Mouse (Mus musculus) forebrain, embryonic 16.5 days (tissue): ENCODE measurements around the gene Pdcl2. TPM values are rescaled to one million over a fixed set of nuclear protein-coding genes. Genes with fewer than 3 reads are reported as not detected.

ENCODE experiments used
- ATAC-seq: fragments of 200-750 bp; cut with Nextera tagmentation; 2 replicates; pipeline ENCODE4 v1.8.0; 2017; ENCODE audit warnings: mild to moderate bottlenecking, moderate library complexity
- H3K27ac ChIP-seq: fragments of 300-500 bp; sonication (generic); 2 replicates; pipeline ENCODE4 v1.5.1; 2014; ENCODE audit warnings: low read length, control low read depth
- H3K27me3 ChIP-seq: fragments of 300-500 bp; sonication (generic); replicated peaks from 2 replicates; pipeline ENCODE4 v1.6.1; 2014; ENCODE audit warnings: low read length; ENCODE audit not compliant: control insufficient read depth, insufficient read depth
- H3K36me3 ChIP-seq: fragments of 300-500 bp; sonication (generic); 2 replicates; pipeline ENCODE4 v1.6.1; 2014; ENCODE audit not compliant: control insufficient read depth, insufficient read depth
- H3K4me1 ChIP-seq: fragments of 300-500 bp; sonication (generic); replicated peaks from 2 replicates; pipeline ENCODE4 v1.6.1; 2014; ENCODE audit warnings: low read length; ENCODE audit not compliant: control insufficient read depth, insufficient read depth
- H3K4me2 ChIP-seq: fragments of 300-500 bp; sonication (generic); 2 replicates; pipeline ENCODE4 v1.6.1; 2014; ENCODE audit warnings: mild to moderate bottlenecking, low read length, control low read depth
- H3K4me3 ChIP-seq: fragments of 300-500 bp; sonication (generic); replicated peaks from 2 replicates; pipeline ENCODE4 v1.5.1; 2014; ENCODE audit warnings: mild to moderate bottlenecking, low read length, control low read depth
- H3K9ac ChIP-seq: fragments of 300-500 bp; sonication (generic); replicated peaks from 2 replicates; pipeline ENCODE4 v1.6.1; 2014; ENCODE audit warnings: low read depth, low read length, control low read depth
- H3K9me3 ChIP-seq: fragments of 300-500 bp; sonication (generic); 2 replicates; pipeline ENCODE4 v1.6.1; 2016; ENCODE audit warnings: low read length; ENCODE audit not compliant: control insufficient read depth
- WGBS: fragments of 180-500 bp; shearing (Covaris S2); extraction: QIAGEN DNeasy Blood & Tissue Kit; methylation state at CpG from one replicate; pipeline ENCODE4 v1.1.7; 2014; 5-methylcytosine and 5-hydroxymethylcytosine counted together
- polyA plus RNA-seq: library from polyadenylated mRNA; unstranded; fragments of >200 nt; fragmentation: Nextera tagmentation; extraction: Ambion mirVana; gene quantifications from 2 replicates; pipeline ENCODE4 v1.2.1, GENCODE M21; 2015

The Pdcl2 gene
- polyA plus RNA-seq, 1 experiment from 2014 or later, result not detected

DNA sequence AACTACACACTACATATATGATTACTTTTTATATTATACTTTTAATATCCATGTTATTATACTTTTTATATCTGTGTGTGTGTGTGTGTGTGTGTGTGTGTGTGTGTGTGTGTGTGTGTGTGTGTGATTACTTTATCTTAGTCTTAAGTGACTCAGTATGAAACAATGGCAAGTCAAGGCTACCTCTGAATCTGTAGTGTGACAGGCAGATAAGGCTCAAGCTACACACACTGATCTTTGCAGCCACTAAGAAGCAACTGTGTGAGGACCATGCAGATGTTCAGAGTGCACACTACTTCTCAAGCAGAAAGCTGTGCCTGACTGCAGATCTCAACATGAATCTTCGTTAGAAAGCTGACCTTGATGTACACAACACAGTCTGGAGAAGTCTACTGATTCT, 47.1 kb downstream of the Pdcl2 start:
- ATAC-seq, result no peak

GRCm38 (mm10) chr5:76274977-76275376, 56.0 kb downstream of the Pdcl2 start:
- Histone ChIP-seq H3K4me2 (no peak overlapping the region), H3K9me3 (no peaks in the 10 kb centered on the region), H3K4me3 (no peak overlapping the region), H3K27ac (no peak overlapping the region), H3K27me3 (no peaks in the 10 kb centered on the region), H3K36me3 (no peaks in the 10 kb centered on the region), H3K4me1 (no peaks in the 10 kb centered on the region), H3K9ac (no peak overlapping the region)
- 87% methylated on average over 4 of the region's 4 CpGs for WGBS
- ATAC-seq, result no peak

More for the DNA sequence above, 47.1 kb downstream of the Pdcl2 start:
- H3K4me2 ChIP-seq, result no peak overlapping the region
- H3K9me3 ChIP-seq, result no peaks in the 10 kb centered on the region
- H3K27ac ChIP-seq, result no peak overlapping the region
- H3K4me1 ChIP-seq, result no peaks in the 10 kb centered on the region
- no peak overlapping the region for H3K4me3 ChIP-seq
- no peaks in the 10 kb centered on the region for H3K27me3 ChIP-seq
- H3K9ac ChIP-seq, result no peak overlapping the region
- H3K36me3 ChIP-seq, result no peaks in the 10 kb centered on the region
- WGBS, result 91% methylated on average over 1 of the region's 1 CpGs

Other genes starting within 250 kb of the Pdcl2 start
- 17.3 and 19.8 TPM in 2 replicates for gene Srd5a3, start 190.9 kb downstream of the Pdcl2 start, polyA plus RNA-seq
- 40.3 and 45.9 TPM in 2 replicates for gene Tmem165, start 147.3 kb downstream of the Pdcl2 start, polyA plus RNA-seq
- gene Clock, start 26.4 kb downstream of the Pdcl2 start, polyA plus RNA-seq, result 13.0 and 16.7 TPM in 2 replicates
- not detected in 2 replicates for gene Nmu, start 32.6 kb upstream of the Pdcl2 start, polyA plus RNA-seq
- not detected in 2 replicates for gene Gm7271, start 152.9 kb upstream of the Pdcl2 start, polyA plus RNA-seq
- 68.6 and 74.0 TPM in 2 replicates for gene Exoc1, start 198.2 kb upstream of the Pdcl2 start, polyA plus RNA-seq